Mouse (Mus musculus): ENCODE measurements around the gene Dnajc4.
A peak's percentile ranks its signal among the peaks of the same experiment; 100 is the strongest.

Dnajc4 gene

GRCm38 (mm10) chr19:6992011-6992858 lies at the start of gene Dnajc4:
Gene Dnajc4 (minus strand): TSS chr19:6992572.
- DNase-seq: peak; percentile 92 to 96

- DNase-seq: no peak
Measured at GRCm38 (mm10) chr19:7041171-7041570, 48.8 kb upstream of the Dnajc4 start.

GRCm38 (mm10) chr19:7040637-7041130 lies 48.3 kb upstream of the Dnajc4 start:
- DNase-seq: no peak

GRCm38 (mm10) chr19:7039841-7040636 lies 47.7 kb upstream of the Dnajc4 start, which contains the start of gene Stip1:
Gene Stip1 (minus strand): TSS chr19:7039967.
- peak; percentile 97 to 99 for DNase-seq

GRCm38 (mm10) chr19:7039088-7039720 lies 46.8 kb upstream of the Dnajc4 start:
- DNase-seq: peak in 1 of 2 experiments; percentile 76

GRCm38 (mm10) chr19:7034006-7034405 lies 41.6 kb upstream of the Dnajc4 start:
- no peak for DNase-seq

- DNase-seq: no peak
Measured at GRCm38 (mm10) chr19:7029531-7029930, 37.2 kb upstream of the Dnajc4 start.

- DNase-seq: peak; percentile 67 to 81
Measured at GRCm38 (mm10) chr19:7020224-7020641, 27.9 kb upstream of the Dnajc4 start.

GRCm38 (mm10) chr19:7019191-7019590 lies 26.8 kb upstream of the Dnajc4 start, which contains the start of gene Fermt3:
Gene Fermt3 (minus strand): TSS chr19:7019469.
- no peak for DNase-seq

- no peak for DNase-seq
Measured at GRCm38 (mm10) chr19:7018546-7018945, 26.2 kb upstream of the Dnajc4 start.

- no peak for DNase-seq
Measured at GRCm38 (mm10) chr19:7017541-7018457, 25.4 kb upstream of the Dnajc4 start.

GRCm38 (mm10) chr19:7014481-7015135 lies 22.2 kb upstream of the Dnajc4 start:
- no peak for DNase-seq

- no peak for DNase-seq
Measured at GRCm38 (mm10) chr19:7013984-7014383, 21.6 kb upstream of the Dnajc4 start.

- no peak for DNase-seq
Measured at GRCm38 (mm10) chr19:7012426-7012825, 20.1 kb upstream of the Dnajc4 start.

GRCm38 (mm10) chr19:7006892-7007593 lies 14.7 kb upstream of the Dnajc4 start:
- no peak for DNase-seq

GRCm38 (mm10) chr19:6999360-7000063 lies 7.1 kb upstream of the Dnajc4 start:
- peak in 1 of 2 experiments; percentile 23 for DNase-seq

GRCm38 (mm10) chr19:6997721-6998290 lies 5.4 kb upstream of the Dnajc4 start:
- DNase-seq: no peak

- peak; percentile 88 to 91 for DNase-seq
Measured at GRCm38 (mm10) chr19:6996006-6996405, 3.6 kb upstream of the Dnajc4 start, which contains the start of the genes Nudt22 and Trpt1. Gene Nudt22 (minus strand): TSS chr19:6996117. Gene Trpt1 (plus strand): TSS chr19:6996131.
